Mouse (Mus musculus): ENCODE measurements around the gene Nudt6. TPM values are rescaled to one million over a fixed set of nuclear protein-coding genes. Genes with fewer than 3 reads are reported as not detected.

Nudt6 gene
- polyA plus RNA-seq, 1 experiment from 2014 or later = 8.7 TPM

DNA sequence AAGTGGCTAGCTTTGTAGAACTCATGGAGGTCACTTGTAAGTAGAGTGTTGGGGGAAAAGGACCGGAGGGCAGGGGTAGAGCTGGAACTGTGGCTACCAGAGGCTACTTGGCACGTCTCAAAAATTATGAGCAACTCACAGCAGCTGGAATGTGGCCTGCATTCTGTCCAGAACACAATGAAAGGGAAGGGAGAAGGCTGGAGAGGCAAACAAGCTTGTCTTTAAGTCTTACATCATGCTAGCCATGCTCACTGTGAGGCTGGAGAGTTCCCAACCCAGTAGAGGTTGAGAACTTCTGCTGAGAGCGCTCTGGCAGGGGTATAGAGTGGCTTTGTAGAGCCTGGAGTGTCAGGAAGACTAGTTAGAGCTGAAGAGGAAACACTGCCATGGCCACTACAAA is 22.4 kb downstream of the Nudt6 start:
- no peak overlapping the region for H3K9ac ChIP-seq
- 76% methylated on average over 3 of the region's 3 CpGs for WGBS
- no peaks in the 10 kb centered on the region for H3K36me3 ChIP-seq (replicated peaks; ENCODE audit: control insufficient read depth, insufficient read depth)
- no peak overlapping the region for H3K4me3 ChIP-seq (replicated peaks; ENCODE audit: low read length)
- H3K27me3 ChIP-seq (ENCODE audit: control insufficient read depth, insufficient read depth, low read length) = no peaks in the 10 kb centered on the region
- H3K4me1 ChIP-seq (replicated peaks; ENCODE audit: control insufficient read depth, insufficient read depth, low read length) = no peaks in the 10 kb centered on the region
- no peak for DNase-seq (ENCODE audit: low spot score)
- H3K4me2 ChIP-seq (replicated peaks) = no peak overlapping the region
- no peak for ATAC-seq (ENCODE audit: low FRiP score)
- H3K27ac ChIP-seq = no peak overlapping the region
- no peaks in the 10 kb centered on the region for H3K9me3 ChIP-seq (ENCODE audit: control insufficient read depth, low read length)

DNA sequence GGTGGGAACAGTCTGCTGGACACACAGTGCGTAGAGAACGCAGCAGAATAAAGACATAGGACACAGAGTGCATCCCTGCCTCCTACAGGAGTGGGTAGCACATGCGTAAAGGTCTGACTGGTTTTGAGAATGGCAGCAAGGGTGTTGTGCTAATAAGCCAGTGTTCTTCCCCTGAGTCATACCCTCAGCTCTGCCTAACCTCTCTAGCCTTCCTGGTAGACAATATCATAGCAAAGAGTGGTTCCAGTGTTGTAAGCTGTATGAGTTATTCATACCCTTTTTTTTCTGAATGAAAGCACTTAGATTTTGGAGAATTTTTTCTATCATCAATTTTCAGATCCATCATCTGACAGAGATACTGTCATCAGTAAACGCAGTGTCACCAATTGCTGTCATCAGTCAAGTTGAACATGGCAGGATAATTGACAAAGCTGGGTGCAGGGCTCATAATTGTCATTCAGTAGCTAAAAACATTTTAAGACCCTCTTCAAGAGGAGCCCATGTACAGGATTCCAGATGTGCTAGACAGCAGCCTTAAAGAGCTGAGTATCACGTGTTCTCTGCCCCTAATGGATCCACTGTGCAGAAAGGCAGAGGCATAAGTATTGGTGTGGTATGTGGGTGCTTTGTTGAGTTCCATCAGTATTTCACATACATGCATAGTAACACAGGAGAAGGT is 22.9 kb downstream of the Nudt6 start:
- H3K4me3 ChIP-seq (replicated peaks; ENCODE audit: low read length) = no peak overlapping the region
- H3K9ac ChIP-seq = no peak overlapping the region
- 91% methylated on average over 5 of the region's 5 CpGs for WGBS
- H3K36me3 ChIP-seq (replicated peaks; ENCODE audit: control insufficient read depth, insufficient read depth) = no peaks in the 10 kb centered on the region
- H3K4me2 ChIP-seq (replicated peaks) = no peak overlapping the region
- no peaks in the 10 kb centered on the region for H3K4me1 ChIP-seq (replicated peaks; ENCODE audit: control insufficient read depth, insufficient read depth, low read length)
- no peak for ATAC-seq (ENCODE audit: low FRiP score)
- H3K27me3 ChIP-seq (ENCODE audit: control insufficient read depth, insufficient read depth, low read length) = no peaks in the 10 kb centered on the region
- no peak overlapping the region for H3K27ac ChIP-seq
- no peak for DNase-seq (ENCODE audit: low spot score)
- no peaks in the 10 kb centered on the region for H3K9me3 ChIP-seq (ENCODE audit: control insufficient read depth, low read length)

DNA sequence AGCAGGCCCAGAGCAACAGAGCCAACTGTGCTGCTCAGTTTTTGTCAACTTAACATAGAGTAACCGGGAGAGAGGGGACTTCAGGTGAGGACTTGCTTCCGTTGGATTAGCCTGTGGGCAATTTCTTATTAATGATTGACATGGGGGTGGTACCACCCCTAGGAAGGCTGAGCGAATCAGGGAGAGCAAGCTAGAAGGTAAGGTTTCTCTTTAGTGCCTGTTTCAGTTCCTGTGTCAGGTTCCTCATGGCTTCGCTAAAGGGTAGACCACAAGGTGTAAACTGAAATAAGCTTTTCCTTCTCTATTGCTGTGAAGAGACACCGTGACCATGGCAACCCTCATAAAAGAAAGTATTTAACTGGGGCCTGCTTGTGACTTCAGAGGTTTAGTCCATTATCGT is 32.7 kb downstream of the Nudt6 start:
- DNase-seq (ENCODE audit: low spot score) (no peak), ATAC-seq (ENCODE audit: low FRiP score) (no peak)
- H3K9me3 ChIP-seq (ENCODE audit: control insufficient read depth, low read length) = no peaks in the 10 kb centered on the region
- WGBS = 89% methylated on average over 6 of the region's 6 CpGs
- no peak overlapping the region for H3K27ac ChIP-seq
- no peaks in the 10 kb centered on the region for H3K4me1 ChIP-seq (replicated peaks; ENCODE audit: control insufficient read depth, insufficient read depth, low read length)
- no peak overlapping the region for H3K4me2 ChIP-seq (replicated peaks)
- no peak overlapping the region for H3K4me3 ChIP-seq (replicated peaks; ENCODE audit: low read length)
- no peaks in the 10 kb centered on the region for H3K36me3 ChIP-seq (replicated peaks; ENCODE audit: control insufficient read depth, insufficient read depth)
- no peak overlapping the region for H3K9ac ChIP-seq
- no peaks in the 10 kb centered on the region for H3K27me3 ChIP-seq (ENCODE audit: control insufficient read depth, insufficient read depth, low read length)

DNA sequence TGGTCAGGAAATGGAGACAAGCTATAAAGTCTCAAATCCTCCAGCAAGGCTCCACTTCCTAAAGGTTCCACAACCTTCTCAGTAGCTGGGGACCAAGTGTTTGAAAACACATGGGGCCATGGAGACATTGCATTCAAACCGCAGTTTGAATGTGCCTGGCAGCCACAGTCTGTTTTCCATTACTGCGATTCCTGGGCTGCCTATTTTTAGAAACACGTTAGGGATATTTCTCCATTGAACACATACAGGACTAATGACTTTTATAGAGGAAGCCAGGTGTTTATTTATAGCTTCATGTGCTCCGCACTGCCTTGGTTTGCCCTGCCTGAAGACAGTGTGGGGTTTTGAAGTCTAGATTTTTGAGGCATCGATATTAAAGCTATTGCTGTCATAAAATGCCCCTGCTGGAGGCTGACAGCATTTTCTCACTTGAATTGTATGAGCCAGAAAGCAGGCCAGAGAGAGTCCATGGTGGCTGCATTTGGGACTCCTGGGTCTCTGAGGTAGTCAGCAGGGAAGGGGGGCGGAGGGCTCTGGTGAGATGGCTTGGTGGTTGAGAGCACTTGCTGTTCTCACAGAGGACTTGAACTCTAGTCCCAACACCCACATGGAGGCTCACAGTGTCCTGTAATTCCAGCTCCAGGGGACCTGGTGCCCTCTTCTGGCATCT is 36.8 kb downstream of the Nudt6 start:
- DNase-seq (ENCODE audit: low spot score) (no peak), ATAC-seq (ENCODE audit: low FRiP score) (no peak)
- H3K4me3 ChIP-seq (replicated peaks; ENCODE audit: low read length) = no peak overlapping the region
- 0 out of 2 replicates have a peak, but pooled peaks cover 3% of the 10 kb centered on the region for H3K4me1 ChIP-seq (replicated peaks; ENCODE audit: control insufficient read depth, insufficient read depth, low read length)
- no peak overlapping the region for H3K9ac ChIP-seq
- no peak overlapping the region for H3K4me2 ChIP-seq (replicated peaks)
- 88% methylated on average over 6 of the region's 6 CpGs for WGBS
- H3K9me3 ChIP-seq (ENCODE audit: control insufficient read depth, low read length) = no peaks in the 10 kb centered on the region
- H3K27me3 ChIP-seq (ENCODE audit: control insufficient read depth, insufficient read depth, low read length) = no peaks in the 10 kb centered on the region
- H3K36me3 ChIP-seq (replicated peaks; ENCODE audit: control insufficient read depth, insufficient read depth) = no peaks in the 10 kb centered on the region
- H3K27ac ChIP-seq = no peak overlapping the region

DNA sequence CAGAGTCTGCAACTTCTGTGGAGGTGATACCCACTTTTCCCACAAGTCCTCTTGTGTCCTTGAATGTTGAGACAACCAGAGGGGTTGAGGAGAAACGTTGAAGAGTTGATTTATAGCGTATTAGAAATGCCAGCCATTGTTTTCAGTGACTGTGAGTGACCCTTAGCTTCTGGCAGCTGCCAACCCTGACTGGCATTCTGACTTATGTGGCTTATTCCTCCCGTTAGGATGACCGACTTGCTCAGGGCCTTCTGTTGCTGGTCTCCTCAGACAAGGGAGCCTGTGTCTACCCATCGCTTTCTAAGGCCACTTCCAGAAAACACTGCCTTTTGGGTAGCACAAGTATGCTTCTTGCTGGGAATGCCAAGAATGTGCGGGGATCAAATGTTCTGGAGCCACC is 38.6 kb downstream of the Nudt6 start:
- no peak for DNase-seq (ENCODE audit: low spot score)
- Histone ChIP-seq H3K4me1 (replicated peaks; ENCODE audit: control insufficient read depth, insufficient read depth, low read length) (0 out of 2 replicates have a peak, but pooled peaks cover 3% of the 10 kb centered on the region), H3K4me3 (replicated peaks; ENCODE audit: low read length) (no peak overlapping the region), H3K27ac (no peak overlapping the region), H3K9me3 (ENCODE audit: control insufficient read depth, low read length) (no peaks in the 10 kb centered on the region), H3K27me3 (ENCODE audit: control insufficient read depth, insufficient read depth, low read length) (no peaks in the 10 kb centered on the region), H3K36me3 (replicated peaks; ENCODE audit: control insufficient read depth, insufficient read depth) (no peaks in the 10 kb centered on the region), H3K9ac (no peak overlapping the region), H3K4me2 (replicated peaks) (no peak overlapping the region)
- 71% methylated on average over 6 of the region's 6 CpGs for WGBS
- ATAC-seq (ENCODE audit: low FRiP score) = no peak

DNA sequence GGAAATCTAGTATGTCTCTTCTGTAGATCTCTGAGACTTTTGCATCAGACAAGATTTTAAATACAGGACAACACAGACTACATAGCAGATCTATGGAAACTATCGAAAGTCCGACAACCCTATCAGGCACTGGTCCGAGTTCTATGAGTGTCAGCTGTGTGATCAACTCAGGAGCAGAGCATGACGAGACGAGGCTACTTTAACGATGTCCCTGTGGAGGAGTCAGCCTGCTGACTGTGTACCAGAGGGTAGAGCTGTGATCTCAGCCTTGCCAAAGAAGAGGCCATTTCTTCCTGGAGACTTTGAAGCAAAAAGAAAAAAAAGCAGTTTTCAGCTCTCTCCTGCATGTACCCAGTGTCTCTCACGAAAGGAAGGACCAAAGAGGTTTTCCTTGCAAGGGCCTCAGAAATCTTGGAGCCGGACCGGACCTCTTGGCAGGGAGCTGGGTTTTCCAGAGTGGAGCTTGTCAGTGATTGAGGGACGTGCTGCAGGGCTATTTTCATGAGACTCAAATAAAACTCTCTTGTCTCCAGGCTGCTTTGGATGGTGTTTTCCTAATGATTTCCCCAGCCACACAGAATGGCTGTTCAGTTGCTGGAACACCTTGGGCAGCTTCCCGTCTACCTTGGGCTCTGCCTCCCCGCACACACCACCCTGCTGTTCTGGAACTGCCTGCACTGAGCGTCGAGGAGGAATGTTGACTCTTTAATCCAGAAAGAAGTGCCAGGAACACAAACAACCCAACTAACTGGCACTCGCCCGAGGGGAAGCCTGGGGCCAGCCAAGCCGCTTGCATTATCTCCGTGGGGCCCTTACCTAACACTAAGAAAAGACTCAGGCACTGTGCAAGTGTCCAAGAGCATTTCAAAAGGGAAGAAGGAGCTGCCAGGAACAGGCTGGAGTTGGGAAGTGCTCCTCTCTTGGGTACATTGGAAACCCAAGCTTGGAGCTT is 39.8 kb downstream of the Nudt6 start:
- Histone ChIP-seq H3K27me3 (ENCODE audit: control insufficient read depth, insufficient read depth, low read length) (no peaks in the 10 kb centered on the region), H3K4me3 (replicated peaks; ENCODE audit: low read length) (no peak overlapping the region), H3K27ac (no peak overlapping the region), H3K4me1 (replicated peaks; ENCODE audit: control insufficient read depth, insufficient read depth, low read length) (0 out of 2 replicates have a peak, but pooled peaks cover 3% of the 10 kb centered on the region), H3K9ac (no peak overlapping the region), H3K36me3 (replicated peaks; ENCODE audit: control insufficient read depth, insufficient read depth) (no peaks in the 10 kb centered on the region), H3K9me3 (ENCODE audit: control insufficient read depth, low read length) (no peaks in the 10 kb centered on the region), H3K4me2 (replicated peaks) (no peak overlapping the region)
- WGBS = 73% methylated on average over 18 of the region's 18 CpGs
- no peak for DNase-seq (ENCODE audit: low spot score)
- no peak; the same call in 1 of the 2 replicates for ATAC-seq (ENCODE audit: low FRiP score)

DNA sequence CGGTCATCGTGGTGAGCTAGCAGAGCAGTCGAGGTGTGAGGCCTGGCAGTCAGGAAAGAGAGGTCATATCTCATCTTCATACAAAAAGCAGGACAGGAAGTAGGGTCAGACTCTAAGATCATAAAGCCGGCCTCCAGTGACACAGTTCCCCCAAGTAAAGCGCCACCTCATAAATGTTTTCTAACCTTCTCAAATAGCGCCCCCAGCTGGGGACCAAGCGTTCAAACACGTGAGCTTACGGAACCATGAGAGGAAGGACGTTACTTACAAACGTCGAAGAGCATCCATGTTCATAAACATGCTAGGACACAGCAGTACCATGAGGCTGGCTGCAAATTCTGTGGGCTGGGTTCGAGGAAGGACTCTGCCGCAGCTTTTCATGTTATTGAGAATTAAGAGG is 40.8 kb downstream of the Nudt6 start:
- 85% methylated on average over 14 of the region's 14 CpGs for WGBS
- H3K36me3 ChIP-seq (replicated peaks; ENCODE audit: control insufficient read depth, insufficient read depth) = no peaks in the 10 kb centered on the region
- 0 out of 2 replicates have a peak, but pooled peaks cover 3% of the 10 kb centered on the region for H3K4me1 ChIP-seq (replicated peaks; ENCODE audit: control insufficient read depth, insufficient read depth, low read length)
- no peak for DNase-seq (ENCODE audit: low spot score)
- H3K4me2 ChIP-seq (replicated peaks) = no peak overlapping the region
- H3K9ac ChIP-seq = no peak overlapping the region
- ATAC-seq (ENCODE audit: low FRiP score) = no peak
- no peak overlapping the region for H3K27ac ChIP-seq
- no peak overlapping the region for H3K4me3 ChIP-seq (replicated peaks; ENCODE audit: low read length)
- H3K9me3 ChIP-seq (ENCODE audit: control insufficient read depth, low read length) = no peaks in the 10 kb centered on the region
- H3K27me3 ChIP-seq (ENCODE audit: control insufficient read depth, insufficient read depth, low read length) = no peaks in the 10 kb centered on the region

DNA sequence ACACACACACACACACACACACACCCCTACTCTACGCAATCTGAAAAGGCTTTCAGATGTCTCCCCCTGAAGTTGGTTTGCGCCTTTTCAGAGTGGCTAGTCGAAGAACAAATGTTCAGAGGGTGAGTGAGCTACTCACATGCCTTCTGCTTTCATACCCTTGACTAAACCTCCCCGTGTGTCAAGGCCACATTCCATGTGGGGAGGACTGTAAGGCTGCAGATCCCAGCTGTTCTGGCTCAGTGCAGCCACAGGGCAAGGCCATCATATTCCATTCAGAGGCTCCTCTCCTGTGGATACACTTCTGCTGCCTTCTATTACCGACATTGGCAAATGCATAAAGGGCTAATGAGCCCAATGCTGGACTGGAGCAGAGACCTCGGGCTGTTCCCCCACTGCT is 41.6 kb downstream of the Nudt6 start:
- 76% methylated on average over 6 of the region's 6 CpGs for WGBS
- H3K4me2 ChIP-seq (replicated peaks) = no peak overlapping the region

DNA sequence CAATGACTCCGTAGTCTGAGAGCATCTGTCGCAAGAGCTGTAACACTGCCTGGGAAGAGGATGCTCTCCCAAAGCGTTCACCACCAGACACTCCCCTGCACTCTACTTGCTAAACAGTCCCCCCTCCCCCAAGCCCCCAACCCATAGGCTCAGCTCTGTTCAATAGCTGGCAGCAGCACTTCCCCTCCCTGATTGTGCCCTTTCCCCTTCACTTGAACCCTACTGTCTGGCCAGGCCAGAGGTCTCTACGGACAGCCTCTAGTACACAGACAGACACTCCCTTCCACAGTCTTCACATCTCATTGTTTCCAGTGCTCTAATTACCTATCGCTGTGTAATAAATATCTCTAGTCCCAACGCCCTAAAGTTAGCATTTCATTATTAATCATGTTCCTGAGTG is 42.1 kb downstream of the Nudt6 start:
- ATAC-seq (ENCODE audit: low FRiP score) (no peak), DNase-seq (ENCODE audit: low spot score) (no peak)
- 67% methylated on average over 6 of the region's 6 CpGs for WGBS

More for the DNA sequence above, 41.6 kb downstream of the Nudt6 start:
- no peak overlapping the region for H3K4me3 ChIP-seq (replicated peaks; ENCODE audit: low read length)
- no peaks in the 10 kb centered on the region for H3K27me3 ChIP-seq (ENCODE audit: control insufficient read depth, insufficient read depth, low read length)
- DNase-seq (ENCODE audit: low spot score) (no peak), ATAC-seq (ENCODE audit: low FRiP score) (0 out of 2 replicates have a peak, but pooled peaks have one; percentile 35)
- H3K9me3 ChIP-seq (ENCODE audit: control insufficient read depth, low read length) = no peaks in the 10 kb centered on the region
- H3K27ac ChIP-seq = no peak overlapping the region
- H3K4me1 ChIP-seq (replicated peaks; ENCODE audit: control insufficient read depth, insufficient read depth, low read length) = 0 out of 2 replicates have a peak, but pooled peaks cover 3% of the 10 kb centered on the region
- no peaks in the 10 kb centered on the region for H3K36me3 ChIP-seq (replicated peaks; ENCODE audit: control insufficient read depth, insufficient read depth)
- H3K9ac ChIP-seq = no peak overlapping the region

More for the DNA sequence above, 42.1 kb downstream of the Nudt6 start:
- H3K9ac ChIP-seq = no peak overlapping the region
- H3K27me3 ChIP-seq (ENCODE audit: control insufficient read depth, insufficient read depth, low read length) = no peaks in the 10 kb centered on the region
- H3K4me3 ChIP-seq (replicated peaks; ENCODE audit: low read length) = no peak overlapping the region
- 0 out of 2 replicates have a peak, but pooled peaks cover 3% of the 10 kb centered on the region for H3K4me1 ChIP-seq (replicated peaks; ENCODE audit: control insufficient read depth, insufficient read depth, low read length)
- no peaks in the 10 kb centered on the region for H3K9me3 ChIP-seq (ENCODE audit: control insufficient read depth, low read length)
- no peaks in the 10 kb centered on the region for H3K36me3 ChIP-seq (replicated peaks; ENCODE audit: control insufficient read depth, insufficient read depth)
- no peak overlapping the region for H3K4me2 ChIP-seq (replicated peaks)
- no peak overlapping the region for H3K27ac ChIP-seq

Data from hindbrain, embryonic 14.5 days (tissue).